Mouse (Mus musculus) cerebellum, adult 11 months (tissue): ENCODE data around the gene Dda1.

Experiments
- DNase-seq: peaks from one replicate; pipeline ENCODE4 v3.0.0; 2022

Dda1 gene

DNA sequence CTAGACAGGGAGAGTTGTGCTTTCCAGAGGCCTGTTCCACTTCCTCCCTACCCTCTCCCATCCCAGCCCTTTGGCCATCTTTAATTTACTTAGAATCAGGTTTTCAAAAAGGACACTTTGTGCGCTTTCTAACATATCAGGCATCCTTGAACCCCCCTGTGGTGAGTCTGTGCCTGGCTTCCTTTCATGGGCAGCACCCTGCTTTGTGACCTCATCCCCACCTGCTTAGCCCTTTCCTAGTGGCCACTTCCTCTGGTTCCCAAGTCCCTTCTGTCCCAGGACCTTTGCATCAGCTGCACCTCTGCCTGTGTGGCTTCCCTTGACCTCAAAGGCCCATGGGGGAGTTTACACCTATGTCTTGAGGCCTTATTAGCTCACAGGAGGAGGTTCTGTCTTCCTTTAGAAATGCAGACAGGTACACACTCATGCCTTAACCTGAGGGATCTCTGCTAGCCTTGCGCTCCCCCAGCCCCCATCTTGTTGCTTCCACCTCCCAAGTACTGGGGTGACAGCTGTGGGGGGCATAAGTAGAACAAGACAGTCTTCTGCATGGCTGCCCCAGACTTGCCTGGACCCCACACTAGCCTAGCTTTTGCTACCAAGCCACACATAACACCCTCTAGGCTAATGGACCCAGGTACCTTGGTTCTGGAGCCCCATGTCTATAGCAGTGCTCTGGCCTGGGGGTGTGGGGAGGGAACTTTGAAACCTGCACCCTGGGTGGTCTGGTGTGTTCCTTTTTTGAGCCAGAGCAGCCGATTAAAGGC, 1.3 kb downstream of the Dda1 start:
- peak; percentile 37 for DNase-seq

DNA sequence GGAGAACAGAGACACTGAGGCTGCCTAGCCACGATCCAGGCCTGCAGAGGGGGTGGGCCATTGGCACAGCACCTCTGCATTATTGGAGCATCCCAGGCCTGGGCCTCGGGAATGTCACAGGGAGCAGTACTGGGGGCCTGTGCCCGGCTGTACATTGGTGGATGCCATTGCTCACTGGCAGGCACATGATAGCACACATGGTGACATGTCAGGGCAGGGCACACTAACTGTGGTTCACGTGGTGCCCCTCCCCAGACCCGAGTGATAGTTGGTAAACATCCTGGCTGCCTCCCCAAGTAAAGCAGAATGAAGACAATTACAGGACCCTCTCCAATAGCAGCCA, 1.9 kb downstream of the Dda1 start:
- peak; percentile 28 for DNase-seq

DNA sequence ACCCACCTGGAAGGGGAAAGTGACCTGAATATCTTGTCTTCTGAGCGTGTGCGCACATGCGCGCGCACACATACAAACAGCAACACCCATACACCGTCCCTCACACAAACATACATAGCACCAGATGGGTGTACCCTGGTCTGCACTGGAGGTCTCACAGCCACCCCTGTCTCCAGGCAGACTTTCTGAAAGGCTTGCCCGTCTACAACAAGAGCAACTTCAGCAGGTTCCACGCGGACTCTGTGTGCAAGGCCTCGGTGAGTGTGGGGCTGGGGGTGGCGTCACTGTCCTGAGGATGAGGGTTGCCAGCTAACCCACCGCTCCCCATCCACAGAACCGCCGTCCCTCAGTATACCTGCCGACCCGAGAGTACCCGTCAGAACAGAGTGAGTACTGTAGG, 2.9 kb downstream of the Dda1 start:
- DNase-seq: no peak

DNA sequence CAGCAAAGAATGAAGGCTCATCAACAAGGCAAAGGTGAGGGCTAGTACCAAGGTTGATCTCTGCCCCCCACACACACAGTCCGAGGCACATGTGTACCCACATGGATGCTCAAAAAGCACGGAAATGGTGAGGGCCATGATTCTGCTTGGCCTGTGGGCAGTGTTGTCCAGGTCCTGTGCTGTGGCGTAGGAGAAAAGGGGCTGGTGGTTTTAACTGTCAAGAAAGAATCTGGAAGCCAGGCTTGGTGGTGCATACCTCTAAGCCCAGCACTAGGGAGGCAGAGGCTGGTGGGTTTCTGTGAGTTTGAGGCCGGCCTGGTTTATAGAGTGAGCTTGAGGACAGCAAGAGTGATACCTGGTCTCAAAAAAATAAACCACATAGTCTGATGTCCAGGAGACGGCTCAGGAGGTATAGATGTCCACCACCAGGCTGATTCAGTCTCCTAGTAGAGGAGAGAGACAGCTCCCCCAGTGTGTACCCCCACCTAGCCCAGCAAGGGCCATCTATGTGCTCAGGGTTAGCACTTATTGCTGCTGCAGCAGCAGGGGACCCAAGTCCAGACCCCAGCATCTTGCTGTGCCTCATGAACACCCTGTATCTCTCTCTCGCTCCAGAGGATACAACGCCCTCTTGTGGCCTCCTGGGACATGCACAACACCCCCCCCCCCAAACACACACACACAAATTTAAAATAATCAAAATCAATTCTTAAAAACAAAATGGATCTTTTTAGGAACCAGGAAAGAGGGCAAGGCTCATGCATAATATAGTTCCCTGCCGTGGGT, 3.8 kb downstream of the Dda1 start:
- peak; percentile 6 for DNase-seq

DNA sequence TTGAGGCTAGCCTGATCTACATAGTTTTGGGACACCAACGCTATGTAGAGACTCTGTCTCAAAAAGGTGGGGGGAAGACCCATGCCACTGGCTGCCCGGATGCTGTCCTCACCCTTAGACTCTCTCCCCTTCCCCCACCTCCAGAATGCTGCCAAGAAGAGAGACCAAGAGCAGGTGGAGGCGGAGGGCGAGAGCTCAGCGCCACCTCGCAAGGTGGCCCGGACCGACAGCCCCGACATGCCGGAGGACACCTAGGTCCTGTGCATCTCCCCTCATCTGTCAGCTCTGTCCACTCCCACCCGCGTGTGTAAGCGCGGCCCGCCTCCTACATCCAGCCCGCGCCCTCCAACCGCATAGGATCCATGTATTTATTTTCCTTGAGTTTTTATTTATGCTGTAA, 5.3 kb downstream of the Dda1 start:
- DNase-seq: no peak

DNA sequence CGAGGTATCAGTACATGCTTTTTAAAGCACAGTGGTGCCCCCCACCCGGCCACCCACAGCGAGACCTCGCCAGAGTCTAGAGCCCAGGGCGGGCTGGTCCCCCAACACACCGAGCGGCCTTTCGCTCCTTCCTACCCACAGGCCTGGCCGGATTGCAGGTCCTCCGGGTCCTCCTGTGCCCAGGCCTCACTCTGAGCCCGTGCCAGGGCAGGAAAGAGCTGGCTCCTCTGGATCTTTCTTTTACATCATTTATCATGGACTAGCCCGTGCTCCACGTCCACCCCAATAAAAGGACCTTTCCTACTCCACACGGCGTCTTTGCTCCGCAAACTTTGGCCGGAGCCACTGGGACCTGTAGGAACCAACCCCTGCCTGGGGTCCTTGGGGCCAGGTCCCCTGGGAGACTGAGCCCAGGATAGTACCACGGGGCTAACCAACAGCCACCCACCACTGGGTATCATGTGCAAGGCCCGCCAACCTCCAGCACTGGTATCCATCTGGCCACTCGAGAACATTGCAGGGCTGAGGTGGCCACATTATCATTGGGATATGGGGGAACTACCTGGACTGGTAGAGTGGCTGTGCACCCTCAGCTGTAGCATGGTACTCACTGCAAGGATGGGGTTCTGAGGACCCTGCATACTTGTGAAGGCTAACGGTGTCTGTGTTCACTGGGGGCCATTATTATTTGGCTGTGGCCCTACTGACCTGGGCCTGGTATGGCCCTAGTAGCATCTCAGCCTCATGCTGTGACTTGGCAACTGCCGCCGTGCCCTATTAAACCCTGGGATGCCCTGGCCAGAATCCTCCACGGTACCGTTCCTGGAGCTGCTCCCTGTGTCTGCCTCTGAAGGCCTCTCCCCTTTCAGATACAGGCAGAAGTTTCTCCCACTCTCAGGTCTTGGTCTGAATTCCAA, 6.0 kb downstream of the Dda1 start:
- peak; percentile 66 for DNase-seq

DNA sequence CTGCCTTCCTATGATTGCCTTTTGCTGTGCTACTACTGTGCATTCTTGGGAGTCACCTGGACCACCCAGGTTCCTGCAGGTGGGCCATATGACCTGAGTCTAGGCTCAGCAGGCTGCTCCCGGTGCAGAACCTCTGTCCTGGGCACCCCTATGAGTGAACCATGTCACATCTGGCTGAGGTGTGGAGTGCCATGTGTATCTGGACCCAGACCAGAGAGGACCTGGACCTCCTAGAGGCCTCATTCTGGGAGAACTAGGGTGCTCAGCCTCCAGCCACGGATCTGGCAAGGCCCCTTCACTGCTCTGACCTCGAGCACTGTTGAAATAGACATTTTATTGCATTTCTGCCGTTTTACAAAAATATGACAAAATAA, 6.7 kb downstream of the Dda1 start:
- DNase-seq: no peak

DNA sequence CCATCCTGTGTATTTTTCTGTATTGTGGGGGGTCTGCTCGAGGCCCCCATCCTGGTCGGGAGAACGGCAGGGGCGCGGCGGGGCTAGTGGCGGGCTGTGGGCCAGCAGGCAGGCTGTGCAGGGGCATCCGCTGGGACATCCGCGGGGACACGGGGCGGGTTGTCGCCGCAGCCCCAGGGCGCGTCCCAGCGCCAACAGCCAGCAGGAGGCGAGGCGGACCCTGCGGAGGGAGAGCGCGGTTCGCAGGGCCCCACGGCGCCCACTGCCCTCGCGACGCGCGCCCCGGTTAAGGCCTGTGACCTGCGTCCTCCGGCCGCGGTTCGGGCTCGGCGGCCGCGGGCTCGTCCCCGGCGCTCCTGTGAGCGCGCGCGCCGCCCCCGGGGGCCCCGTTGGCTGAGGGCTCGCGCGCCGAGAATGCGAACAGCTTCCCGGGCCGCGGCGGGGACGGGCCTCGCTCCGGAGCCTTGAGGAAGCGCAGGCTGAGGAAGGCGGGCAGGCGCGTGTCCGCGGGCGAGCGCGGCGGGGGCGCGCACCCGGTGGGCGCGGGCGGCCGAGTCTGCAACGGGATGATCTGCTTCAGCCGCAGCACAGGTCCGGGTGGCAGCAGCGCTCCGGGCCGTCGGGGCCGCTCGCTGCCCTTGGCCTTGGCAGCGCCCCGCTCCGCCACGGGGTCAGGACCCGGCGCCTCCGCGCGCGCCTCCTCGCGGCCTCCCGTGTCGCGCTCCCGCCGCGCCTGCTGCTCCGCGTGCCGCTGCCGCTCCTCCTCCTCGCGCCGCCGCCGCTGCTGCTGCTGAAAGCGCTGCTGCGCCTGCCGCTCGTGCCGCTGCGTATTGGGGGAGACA, 7.3 kb downstream of the Dda1 start:
- DNase-seq: peak; percentile 85

DNA sequence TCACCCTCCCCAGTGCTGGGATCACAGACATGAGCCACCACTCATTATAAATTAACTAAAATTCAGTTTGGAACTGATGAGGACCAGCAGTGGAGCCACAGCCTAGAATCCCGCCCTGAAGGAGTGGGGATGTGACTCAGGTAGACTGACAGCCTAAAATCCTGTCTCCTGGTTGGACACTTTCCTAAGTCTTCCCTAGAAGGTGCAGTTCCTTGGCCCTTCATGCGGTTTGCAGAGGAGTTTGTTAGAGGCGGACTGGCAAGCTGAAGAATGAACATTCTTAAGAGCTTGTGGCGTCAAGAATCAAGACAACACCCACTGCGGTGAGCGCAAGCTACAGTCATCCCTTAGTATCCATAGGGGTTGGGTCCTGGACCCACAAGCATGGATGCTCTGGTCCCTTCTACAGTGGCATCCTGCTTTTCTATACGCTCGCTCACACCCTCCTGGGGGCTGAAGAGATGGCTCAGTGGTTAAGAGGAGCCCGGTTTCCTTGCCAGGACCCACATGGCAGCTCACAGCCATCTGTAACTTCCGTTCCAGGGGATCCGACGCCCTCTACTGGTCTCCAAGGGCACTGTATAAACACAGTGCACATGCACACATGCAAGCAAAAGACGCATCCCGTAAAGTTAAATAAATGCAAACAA, 8.3 kb downstream of the Dda1 start:
- no peak for DNase-seq

DNA sequence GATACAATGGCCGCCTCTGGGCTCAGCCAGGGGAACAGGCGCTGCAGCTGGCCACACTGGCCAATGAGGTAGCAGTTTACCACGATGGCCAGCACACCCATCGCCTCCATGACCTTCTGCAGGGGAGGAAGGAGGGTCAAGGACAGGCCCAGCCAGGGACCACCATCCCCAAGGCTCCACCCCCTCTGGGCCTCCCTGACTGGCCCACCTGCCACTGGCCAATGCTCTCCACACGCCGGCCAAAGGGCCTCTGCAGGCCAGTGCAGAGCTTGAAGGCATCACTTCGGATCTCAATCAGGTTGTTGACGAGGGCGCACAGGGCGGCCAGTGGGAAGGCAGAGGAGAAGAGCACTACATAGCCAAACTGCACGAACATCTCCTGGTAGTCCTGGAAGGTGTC, 9.9 kb downstream of the Dda1 start:
- no peak for DNase-seq

DNA sequence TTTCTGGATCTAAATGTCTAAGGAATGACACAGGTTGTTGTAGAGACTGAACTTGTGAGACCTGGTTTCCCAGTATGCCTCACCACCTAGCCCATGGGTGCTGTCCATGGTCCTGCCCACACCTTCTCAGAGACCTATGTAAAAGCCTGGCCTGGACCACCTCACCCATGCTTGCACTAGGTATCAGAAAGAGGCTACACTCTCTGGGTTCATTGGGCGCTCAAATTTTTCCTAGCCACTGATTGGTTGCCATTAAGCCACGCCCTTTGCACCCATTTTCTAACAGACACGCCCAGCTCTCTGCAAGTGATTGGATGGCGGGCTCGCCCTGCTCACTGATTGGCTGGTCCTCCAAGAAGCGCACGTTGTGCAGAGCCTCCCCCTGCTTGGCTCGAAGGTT, 14.9 kb downstream of the Dda1 start:
- DNase-seq: no peak

DNA sequence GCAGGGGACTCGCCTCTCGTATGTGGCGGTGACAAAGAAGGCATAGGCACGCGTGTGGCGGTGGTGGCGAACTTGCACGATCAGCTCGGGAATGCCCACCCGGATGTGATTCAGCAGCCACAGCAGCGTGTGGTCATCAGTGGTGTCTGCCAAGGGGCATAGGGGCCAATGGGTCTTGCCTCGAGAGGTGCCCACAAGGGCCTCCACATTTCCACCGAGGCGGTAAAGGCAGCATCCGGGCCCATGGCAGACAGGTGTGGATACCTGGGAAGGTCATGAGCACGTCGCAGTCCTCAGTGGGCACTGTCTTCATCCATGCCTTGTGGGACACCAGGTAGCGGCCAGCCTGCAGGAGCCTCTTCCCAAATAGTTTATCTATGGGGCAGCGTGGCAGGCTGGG, 15.7 kb downstream of the Dda1 start:
- no peak for DNase-seq

DNA sequence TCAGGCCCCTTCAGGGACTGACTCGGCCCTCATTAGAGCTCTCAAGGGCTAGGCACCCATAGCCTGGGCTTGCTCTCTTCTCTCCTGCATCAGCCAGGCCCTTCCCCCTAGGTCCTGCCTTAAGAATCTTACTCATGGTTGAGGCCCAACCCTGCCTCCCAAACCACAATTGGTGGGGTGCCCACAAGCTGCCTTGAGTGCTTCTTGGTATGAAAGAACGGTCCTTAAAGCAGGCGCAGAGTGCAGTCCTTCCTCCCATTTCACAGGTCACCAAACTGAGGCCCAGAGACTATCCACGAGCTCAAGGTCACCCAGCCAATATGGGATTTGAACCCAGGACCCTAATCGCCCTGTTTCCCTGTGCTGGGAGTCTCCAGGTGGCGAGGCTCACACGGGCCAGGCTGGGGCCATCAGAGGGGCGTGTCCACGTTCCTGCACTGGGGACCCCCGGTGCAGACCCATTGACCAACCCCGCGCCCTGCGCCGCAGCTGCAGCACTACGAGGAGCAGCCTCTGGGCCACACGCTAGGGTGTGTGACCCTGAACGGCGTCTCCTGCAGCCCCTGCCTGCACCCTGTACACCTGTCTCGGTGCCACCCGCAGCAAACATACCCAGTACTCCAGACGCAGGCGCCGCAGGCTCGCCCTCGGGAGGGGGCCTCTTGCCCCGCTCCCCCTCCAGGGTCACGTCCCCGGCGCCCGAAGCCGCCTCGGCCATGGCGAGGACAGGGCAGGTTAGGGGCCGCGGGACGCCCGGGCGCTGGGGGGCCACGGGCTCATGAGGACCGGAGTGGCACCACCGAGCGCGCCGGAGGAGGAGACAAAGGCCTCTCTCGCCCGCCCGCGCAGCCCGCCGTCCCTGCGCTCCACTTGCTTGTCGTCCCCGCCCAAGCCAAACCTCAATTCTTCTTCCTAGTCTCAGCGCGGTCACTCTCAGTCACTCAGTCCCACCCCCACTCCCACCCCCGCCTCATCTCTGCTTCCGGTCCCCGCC, 16.4 kb downstream of the Dda1 start, which contains the start of gene Ano8:
TSS of gene Ano8 (minus strand) at position 822 of the 994 bp plus-strand sequence.
- DNase-seq: peak; percentile 83

DNA sequence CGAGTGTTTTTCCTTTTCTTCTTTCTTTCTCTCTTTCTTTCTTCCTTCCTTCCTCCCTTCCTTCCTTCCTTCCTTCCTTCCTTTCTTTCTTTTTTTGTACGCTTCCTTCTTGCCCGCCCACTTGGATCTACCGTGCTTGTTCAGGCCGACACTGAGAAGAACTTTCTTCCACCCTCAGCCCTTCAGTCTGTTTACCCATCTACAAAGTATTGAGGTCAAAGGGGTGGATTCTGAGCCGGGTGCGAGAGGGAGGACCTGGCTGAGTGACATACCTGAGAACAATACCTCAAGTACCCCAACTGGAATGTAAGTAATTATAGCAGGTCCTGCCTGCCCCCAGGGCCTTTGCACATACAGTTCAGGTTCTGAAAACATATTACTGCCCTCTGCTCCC, 17.1 kb downstream of the Dda1 start:
- DNase-seq: no peak

DNA sequence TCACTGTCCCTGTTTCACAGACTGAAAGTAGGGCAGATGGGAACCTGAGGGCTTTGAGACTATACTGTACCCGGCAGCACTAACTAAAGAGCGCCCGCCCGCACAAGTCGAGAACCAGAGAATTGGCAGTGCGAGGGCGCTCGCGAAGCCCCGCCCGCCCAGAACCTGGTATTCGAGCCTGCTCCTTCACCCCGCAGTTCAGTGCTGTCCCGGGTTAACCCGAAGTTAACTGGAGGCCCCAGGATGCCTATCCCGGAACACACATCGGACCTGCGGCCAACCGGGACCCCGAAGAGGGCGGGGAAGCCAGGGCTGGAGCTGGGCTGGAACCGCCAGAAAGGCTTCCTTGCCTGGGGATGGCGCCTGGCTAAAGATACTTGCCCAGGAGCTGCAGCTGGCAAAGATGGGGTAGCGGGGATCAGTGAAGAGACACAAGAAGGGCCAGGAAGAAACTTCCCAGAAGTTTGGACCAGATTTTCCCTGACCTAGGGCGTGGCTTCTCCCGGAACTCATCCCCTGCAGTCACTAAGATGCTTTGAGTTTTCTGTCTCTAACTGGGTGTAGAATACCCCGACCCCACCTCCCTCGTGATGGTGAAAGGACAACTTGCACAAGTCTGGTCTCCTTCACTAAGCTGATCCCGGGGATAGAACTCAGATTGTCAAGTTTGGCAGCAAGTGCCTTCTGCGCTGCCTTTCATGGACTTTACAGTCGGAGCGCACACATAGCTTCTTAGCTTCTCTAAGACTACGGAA, 18.9 kb downstream of the Dda1 start, which contains the start of gene Gtpbp3:
TSS of gene Gtpbp3 (plus strand) at position 413 of the 755 bp plus-strand sequence.
- DNase-seq: peak; percentile 65

DNA sequence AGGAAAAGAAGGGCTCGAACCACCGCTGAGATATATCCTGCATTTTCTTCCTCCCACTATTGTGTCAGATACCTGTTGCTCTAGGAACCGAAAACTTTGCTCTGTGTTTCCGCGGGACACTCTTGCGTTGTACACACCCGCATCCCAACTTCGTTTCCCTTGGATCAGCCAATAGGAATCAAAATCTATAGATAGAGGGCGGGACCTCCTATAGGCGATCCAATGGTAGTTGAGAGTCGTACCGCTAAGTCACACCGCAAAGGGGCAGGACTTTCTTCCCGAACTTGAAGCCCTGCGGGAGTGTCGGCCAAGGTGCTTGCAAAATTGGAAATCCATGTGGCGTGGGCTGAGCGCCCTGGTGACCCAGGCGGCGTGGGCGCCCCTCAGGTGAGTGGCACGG, 19.5 kb downstream of the Dda1 start:
- peak; percentile 82 for DNase-seq

DNA sequence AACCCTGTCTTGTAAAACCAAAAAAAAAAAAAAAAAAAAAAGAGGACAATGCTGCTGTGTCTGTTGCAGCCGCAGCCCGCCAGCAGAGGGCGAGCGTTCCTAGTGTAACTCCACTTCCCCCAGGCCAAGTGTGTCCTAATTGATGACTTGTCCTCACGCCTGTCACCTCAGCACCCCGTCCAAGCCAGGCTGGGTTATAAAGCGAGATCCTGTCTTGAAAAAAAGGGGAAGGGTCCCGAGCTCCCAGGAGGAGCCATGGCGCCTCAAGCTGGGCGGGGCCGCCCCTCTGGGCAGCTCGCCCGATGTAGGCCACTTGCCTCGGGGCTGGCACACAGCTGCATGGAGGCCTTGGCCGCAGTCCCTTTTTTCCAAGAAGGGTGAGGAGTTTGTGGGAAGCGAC, 26.0 kb downstream of the Dda1 start:
- peak; percentile 84 for DNase-seq

DNA sequence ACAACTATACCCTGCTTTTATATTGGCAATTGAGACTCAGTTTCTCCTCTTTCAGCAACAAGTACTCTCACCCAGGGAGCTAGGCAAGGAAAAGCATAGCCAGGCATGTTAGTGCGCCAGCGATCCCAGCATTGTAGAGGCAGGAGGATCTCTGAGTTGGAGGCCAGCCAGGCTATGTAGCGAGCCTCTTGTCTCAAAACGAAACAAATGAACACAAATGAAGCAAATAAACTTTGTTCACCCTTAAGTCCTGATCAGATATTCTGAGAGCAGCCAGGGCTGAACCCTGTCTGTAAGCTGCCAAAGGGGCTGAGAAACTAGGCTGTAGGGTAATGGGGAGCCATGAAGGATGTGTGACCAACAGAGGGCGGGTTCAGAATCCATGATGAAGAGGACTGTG, 26.8 kb downstream of the Dda1 start:
- DNase-seq: peak; percentile 26

DNA sequence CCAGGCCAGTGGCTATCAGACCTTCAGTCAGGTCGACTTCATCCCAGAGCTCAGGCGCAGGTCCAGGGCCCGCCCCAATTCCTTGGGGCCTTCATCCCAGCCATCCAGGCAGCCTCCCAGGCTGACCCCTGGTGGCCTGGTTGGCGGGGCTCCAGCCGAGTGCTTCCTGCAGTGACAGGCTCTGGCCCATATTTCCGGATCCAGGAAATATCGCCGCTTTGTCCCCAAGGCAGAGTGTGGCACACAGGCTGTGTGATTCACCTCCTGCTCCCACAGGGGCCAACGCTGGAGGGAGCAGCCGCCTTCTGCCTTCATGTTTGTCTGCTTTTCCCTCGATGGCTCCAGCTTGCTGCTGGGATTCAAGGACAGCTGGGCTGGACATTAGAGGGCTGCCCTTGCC, 27.5 kb downstream of the Dda1 start:
- peak; percentile 67 for DNase-seq
